Mouse (Mus musculus) layer of hippocampus, postnatal 10 days (tissue): ENCODE data around the gene Lrrc8d. TPM values are rescaled to one million over a fixed set of nuclear protein-coding genes. Genes with fewer than 3 reads are reported as not detected.
A peak's percentile ranks its signal among the peaks of the same experiment; 100 is the strongest.

Experiments
- DNase-seq, 2 experiments: peaks; one replicate each; pipeline ENCODE4 v3.0.0; 2021; ENCODE audit warnings: low spot score in 2 of 2
- total RNA-seq, 2 experiments: library from RNA; stranded (reverse); gene quantifications; 2 replicates each; pipeline ENCODE4 v1.2.3; 2021

Gene Lrrc8d
- total RNA-seq, 2 experiments from 2014 or later: 57.7 to 59.4 TPM

DNA sequence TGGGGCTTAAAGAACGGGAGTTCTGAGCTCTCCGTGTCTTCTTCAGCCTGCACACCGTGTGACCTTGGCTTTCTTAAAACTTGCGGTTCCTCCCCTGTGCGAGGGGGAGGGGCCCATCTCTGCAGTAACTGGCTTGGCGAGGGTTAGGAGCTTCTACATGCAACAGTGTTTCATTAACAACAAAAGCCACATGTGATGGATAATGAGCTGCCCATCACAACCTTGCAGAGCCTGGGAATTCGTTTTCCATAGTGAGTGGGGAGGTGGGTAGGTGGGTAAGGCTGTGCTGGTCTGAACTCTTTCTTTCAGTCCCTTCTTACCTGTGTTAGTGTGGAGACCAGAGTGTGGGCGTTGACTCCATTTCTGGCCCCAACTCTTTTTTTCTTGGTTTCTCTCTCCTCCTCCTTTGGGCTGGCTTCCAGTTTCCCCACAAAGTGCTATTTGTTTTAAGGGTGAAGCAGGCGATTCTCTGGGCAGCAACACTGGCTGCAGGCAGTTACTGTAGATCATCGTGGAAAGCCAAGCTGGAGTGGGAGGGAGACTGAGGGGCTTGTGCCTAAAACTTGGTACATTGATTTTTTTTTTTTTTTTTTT lies 15.9 kb downstream of the Lrrc8d start:
- peak; percentile 58 to 66 for DNase-seq

DNA sequence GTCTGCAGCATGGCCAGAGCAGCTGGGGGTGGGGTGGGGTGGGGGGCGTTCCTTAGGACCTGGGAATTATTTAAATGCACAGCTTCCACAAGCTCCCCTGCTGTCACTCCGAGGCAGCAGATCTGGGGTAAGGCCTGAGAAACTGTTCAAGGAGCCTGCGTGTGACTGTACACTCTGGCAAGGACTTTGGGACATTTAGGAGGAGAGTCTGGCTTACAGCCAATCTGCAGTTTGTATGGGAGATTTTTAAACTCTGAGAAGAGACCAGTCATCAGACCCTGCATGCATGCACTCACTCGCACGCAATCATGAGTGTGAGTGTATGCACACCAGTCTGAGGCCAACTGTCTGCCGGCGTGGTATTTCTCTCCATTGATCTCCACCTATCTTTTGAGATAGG lies 17.5 kb downstream of the Lrrc8d start:
- DNase-seq: no peak

DNA sequence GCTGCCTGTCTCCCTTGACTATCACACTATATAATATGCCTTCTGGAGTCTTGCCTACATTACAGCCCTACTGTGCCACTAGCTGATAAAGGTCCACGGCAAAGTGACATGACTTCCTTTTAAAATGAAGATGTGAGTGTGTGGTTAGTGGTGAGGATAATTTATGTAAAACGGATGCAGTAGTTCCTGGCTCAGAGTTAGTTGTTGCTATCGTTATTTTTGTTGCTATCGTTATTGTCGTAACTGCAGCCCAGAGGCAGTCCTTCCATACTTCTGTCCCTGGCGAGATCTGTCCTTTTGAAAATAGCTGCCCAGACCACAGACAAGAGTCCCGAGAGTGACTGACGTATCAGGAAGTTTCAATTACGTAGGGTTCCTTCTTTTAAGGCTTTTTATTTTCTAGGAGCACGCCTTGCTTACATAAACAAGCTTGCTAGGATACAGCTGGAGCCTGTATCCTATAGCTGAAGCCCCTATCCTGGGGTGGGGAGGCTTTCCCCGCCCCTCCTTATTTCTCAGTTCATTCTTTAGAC lies 18.4 kb downstream of the Lrrc8d start:
- DNase-seq: no peak

DNA sequence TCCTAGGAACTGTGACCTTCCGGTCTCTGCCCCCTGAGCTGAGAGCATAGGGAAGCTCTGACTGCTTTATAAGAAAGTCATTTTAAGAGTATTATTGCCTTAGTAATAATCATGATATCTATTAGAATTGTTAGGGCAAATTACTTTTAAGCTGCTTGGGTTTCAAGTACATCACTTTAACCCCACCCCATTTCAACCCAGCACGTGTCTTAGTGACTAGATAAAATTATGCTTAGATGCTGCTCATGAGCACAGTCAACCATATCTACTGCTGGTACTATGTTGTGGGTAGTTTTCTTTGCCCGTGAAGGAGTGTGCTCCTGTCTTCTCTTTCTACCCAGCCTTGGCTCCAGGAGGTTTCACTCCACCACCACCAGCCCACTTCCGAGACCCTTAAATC lies 21.5 kb downstream of the Lrrc8d start:
- DNase-seq: no peak

DNA sequence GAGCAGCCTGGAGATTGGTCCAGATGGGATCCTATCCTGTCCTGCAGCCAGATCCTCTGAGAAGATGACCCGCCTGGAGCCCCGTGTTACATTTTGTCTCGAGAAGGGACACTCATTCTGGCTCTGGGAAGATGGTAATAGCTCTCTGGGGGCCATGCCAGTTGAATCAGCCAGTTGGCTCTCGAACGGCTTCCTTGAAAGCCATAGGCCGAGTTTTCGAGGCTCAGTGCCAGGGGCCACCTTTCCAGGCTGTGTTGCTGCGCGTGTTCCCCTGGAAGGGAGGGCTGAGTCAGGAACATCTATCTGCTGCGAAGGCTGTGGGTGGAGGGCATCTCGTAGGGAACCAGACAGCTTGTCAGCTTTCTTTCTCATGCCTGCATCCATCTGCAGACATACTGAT lies 23.0 kb downstream of the Lrrc8d start:
- no peak for DNase-seq

DNA sequence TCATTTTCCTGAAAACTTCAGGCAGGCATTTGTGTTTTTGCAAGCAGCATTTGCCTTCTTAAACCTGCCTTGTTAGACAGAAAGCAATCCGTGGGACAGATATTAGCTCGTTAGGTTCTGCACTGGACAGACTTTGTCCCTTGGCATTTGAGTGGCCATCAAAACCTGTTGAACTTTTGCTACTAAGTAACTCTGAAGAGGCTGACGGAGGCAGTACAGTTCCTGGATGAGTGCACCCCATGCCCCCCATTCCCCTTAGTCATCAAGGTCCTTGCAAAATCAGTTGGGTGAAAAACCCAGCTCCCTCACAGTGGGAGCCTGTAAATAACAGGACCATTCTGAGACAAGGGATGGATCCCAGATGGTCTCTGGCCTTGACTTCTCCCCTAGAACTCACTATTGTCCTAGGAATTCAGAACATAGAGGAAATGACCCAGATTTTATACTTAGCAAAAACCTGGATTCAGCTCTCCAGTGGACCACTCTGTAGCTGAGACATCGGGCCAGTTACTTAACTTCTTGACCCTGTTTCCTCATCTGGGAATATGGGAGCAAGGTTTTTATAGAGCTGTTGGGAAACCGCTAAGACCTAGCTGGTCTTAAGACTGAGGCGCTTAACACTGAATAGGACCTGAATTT lies 30.5 kb downstream of the Lrrc8d start:
- DNase-seq: no peak

DNA sequence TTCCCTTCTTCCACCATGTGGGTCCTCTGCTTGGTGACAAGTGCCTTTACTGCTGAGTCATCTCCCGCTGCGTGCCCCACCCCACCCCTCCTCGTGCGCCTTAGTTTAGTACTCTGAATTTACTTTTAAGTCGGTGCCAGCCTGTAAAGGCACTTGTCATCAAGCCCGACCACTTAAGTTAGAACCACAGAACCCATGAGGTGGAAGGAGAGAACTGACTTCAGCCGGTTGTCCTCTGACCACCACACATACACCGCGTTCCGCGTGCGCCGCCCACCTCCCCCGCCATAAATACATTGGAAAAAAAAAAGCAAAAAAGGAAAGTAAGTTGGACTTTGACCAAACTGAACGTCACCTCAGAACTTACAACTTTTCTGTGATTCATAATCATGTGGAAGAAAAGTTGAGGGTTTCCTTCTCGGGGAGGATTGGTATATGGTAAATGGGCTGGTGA lies 31.4 kb downstream of the Lrrc8d start:
- DNase-seq: no peak

DNA sequence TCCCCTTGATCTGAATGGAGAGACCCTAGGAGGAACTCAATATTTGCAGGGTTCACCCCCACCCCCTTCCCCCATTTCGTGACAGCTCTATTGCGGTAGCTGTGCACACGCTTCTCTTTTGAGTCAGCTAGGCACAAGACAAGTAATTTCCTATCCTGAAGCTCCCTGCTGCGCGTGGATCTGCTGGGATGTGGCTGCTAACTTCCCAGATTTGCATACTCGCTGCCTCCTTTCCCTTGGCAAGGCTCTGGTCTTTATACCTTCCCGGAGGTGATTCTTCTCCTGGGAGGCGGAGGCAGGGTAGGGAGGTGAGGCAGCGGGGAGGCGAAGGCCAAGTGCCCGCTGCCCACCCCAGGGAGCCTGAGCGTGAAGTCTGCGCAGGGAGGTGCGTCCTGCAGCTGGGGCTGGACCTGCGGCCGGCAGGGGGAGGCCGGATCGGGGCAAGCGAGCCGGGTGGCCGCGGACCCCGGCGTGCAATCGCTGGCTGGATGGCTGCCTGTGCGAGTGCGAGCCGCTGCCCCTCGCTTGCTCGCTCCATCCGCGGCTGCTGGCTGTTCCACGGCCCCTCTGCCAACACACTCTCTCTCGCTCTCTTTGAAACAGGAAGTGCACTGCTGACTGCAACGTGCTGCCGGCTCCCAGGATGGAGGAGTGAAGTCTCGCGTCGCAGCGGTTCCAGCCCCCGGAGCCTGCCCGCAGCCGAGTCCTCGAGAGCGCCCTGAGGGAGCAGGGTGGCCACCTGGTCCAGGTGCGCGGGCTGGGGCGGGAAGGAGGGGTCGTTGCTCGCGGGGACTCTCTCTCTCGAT lies 32.1 kb downstream of the Lrrc8d start:
- peak; percentile 51 to 58 for DNase-seq

DNA sequence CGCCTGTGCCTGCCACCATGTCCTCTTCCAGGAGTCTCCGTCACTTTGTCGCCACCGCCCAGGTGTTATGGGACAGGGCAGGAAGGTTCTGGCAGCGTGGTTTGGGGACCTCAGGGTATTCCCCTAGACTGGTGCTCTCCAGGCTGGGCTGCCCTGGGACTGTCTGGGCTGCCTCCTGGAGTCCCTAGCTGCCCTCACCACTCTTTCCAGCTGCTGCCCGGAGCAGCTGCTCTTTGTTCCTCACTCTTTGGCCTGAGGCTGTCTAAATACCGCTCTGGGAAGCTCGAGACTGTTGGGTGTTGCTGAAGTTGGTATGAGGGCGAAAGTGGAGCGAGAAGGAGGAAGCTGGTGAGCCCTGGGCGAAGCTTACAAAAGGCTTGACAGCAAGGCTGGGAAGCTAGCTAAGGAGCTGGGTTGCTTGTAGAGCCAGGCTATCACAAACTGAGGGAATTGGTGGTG lies 32.7 kb downstream of the Lrrc8d start:
- DNase-seq: no peak

DNA sequence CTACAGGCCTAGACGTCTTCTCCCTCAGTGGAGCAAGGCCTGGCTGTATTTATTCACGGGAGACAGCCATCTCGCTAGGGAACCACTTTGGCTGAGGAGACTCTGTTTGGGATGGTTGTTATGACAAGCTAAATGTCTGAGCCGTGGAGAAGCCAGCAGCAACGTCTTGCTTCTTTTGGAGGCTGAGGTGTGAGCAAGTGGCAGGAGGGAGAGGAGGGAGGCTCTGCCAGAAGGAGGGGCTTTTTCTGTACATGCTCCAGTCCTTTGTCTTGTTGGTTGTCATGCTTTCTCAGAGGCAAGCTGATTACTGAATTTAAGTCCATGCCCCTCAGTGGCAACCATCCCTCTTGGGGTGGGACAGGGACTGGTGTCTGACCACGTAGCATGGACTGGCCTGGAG lies 33.5 kb downstream of the Lrrc8d start:
- DNase-seq: no peak

DNA sequence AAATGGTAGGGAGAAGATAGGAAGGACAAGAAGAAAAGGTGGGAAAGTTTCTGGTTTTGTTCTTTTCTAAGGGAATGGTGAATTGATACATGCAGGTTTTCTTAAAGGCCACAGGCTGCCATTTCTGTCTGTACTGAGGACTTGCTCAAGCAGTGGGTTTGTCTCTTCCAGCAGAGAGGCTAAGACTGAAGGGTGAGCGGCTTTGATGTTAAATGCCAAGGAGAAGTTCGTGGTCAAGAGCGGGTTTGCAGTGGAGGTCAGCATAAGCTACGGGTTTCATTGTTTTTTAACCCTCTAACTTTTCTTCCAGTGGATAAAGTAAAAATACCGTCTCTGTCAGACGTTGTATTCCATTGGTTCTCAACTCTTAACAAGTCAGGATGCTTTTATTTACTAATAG lies 36.6 kb downstream of the Lrrc8d start:
- DNase-seq: no peak

DNA sequence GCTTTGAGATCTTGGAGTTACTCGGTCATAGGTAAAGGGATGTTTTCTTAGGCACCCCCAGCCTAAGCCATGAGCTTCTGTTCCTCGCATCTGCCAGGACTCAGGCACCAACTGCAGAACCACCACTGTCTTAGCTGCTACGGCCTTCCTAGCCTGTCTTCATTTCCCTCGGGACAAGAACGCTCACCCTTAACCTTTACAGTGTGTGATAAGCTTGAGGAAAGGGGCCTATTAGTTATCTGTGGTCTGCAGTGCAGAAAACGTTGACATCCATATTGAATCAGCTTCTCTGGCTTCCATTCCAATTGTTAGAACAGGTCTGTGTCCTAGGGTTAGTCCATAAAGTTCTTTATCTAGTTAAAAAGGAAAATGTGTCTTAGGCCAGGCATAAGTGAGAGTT lies 37.4 kb downstream of the Lrrc8d start:
- no peak for DNase-seq

DNA sequence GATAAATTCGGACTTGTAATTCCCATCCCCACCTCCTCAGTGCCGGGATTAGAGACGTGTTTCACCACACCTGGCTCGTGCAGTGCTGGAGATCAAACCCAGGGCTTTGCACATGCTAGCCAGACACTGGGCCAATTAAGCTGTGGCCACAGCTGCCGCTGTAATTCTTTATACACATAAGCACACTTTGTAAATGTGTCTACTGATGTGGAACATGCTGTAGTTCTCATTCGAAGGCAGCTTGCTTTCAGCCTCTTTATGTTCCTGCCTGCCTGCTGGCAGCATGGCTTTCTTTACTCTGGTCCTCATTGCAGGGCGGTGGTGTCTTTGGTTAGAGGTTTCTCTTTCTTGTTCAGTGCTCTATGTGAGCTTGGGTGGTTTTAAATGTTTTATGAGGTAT lies 40.7 kb downstream of the Lrrc8d start:
- DNase-seq: no peak

DNA sequence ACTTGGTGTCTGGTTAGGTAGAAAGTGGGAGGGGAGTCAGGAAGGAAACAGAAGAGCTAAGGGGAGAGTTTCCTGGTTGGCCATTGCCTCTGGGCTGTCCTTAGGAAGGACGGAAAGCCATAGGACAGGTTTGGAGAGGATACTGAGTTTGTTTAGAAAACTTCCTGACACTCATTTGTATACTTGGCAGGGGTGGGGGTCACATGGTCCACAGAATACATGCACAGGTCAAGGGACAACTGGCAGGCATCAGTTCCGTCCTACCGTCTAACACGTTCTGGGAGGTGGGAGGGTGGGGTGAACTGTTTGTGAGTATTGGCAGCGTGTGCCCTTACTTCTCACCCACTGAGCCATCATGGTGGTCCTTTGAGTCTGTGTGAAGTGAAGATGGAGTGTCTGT lies 42.9 kb downstream of the Lrrc8d start:
- DNase-seq: no peak

DNA sequence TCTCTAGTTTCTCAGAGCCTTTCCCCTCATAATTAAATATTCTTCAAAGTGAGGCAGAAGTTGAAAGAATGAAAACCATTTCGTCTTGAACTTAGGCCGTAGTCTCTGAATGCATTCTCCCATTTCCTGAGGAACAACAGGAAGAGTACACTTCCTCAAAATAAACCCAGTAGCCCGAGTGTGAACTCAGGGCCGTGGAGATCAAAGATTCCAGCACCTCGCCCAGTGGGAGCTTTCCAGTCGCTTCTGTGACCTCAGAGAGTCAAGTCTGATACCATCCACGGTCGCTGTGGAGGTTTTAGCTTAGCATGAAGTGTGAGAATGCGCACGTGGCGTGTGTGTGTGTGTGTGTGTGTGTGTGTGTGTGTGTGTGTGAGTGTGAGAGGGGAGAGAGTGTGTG lies 45.6 kb downstream of the Lrrc8d start:
- no peak for DNase-seq

DNA sequence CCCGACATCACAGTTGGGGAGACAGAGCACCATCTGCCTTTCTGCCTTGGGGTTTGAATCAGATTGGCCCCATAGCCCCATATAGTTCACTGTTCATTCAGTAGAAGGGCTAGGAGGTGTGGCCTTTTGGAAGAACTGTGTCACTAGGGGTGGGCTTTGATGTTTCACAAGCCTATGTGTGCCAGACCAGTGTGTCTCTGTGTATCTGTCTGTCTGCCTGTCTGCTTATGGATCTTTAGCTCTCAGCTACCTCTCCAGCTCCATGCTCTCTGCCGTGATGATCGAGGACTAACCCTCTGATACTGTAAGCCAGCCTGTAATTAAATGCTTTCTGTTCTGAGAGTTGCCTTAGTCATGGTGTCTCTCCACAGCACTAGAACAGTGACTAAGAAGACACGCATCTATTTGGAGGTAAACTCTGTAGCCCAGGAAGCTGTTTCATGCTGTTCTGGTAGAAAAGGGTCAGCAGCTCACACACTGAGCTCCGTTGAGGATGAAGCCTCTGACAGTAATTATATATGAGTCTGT lies 46.2 kb downstream of the Lrrc8d start:
- DNase-seq: no peak

DNA sequence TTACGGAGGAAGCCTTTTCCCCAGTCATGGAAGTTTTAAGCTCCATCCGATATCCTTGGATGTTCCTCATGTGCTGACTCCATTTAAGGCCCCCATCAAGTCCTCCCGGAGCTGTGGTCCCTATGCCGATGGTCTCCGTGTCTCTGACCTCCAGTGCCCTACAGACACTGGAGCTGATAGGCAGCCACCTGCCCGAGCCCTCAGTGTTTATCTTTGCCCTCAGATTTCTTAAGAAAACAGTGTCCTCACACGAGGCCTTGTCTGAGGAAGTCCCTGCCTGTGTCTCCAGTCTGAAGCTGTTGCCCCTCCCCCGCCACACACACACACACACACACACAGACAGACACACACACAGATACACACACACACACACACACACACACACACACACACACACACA lies 55.0 kb downstream of the Lrrc8d start:
- DNase-seq: no peak

DNA sequence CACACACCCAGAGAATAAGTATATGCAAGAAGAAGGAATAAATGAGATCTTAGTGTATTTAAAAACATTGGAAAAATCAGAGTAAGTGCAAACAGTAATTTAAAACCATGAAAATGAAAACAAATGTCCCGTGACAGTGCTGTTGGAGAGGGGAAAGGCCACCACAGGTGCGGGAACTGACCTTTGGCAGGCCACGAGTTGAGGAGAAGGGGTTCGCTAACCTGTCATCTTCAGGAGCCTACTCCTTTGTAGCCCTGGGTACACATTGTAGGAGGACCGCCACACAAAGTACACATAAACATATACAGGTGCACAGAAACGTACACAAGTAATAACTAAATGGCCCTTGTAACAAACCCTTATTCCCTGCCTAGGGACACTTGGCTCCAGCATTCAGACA lies 55.7 kb downstream of the Lrrc8d start:
- no peak for DNase-seq

DNA sequence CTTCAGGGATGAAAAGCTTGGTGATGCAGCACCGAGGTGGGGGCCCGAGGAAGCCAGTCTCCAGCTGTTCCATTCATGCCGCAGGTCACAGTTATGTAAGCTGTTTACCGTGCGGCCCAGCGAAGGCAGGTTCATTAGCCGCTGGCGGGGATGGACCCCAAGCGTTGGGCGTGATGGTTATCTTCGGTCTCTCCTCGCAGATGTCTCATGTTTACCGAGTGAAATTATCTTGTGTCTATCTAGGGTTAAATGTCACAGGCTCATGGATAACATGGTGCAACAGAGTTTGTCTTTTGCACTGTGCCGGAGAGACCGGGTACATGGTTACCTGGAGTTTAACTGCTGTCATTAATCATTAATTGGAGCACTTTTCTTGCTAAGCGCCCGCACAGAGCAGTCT lies 58.2 kb downstream of the Lrrc8d start:
- no peak for DNase-seq

DNA sequence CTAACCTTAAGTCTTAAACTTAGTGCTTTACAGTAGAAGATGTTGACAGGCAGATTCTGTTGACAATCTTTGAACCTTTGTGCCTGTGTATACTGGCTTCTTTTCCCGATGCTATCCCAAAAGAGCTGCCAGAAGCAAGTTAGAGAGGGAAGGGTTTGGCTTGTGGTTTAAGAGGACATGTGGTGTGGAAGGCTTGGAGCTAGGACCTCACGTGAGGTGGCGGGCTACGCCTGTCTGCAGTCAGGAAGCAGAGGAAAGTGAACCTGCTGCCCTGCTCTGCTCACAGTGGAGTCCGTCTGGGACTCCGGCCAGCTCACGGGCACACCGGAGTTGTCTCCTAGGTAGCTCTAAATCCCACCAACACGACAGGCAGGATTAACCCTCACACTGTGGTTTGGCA lies 59.1 kb downstream of the Lrrc8d start:
- DNase-seq: no peak

DNA sequence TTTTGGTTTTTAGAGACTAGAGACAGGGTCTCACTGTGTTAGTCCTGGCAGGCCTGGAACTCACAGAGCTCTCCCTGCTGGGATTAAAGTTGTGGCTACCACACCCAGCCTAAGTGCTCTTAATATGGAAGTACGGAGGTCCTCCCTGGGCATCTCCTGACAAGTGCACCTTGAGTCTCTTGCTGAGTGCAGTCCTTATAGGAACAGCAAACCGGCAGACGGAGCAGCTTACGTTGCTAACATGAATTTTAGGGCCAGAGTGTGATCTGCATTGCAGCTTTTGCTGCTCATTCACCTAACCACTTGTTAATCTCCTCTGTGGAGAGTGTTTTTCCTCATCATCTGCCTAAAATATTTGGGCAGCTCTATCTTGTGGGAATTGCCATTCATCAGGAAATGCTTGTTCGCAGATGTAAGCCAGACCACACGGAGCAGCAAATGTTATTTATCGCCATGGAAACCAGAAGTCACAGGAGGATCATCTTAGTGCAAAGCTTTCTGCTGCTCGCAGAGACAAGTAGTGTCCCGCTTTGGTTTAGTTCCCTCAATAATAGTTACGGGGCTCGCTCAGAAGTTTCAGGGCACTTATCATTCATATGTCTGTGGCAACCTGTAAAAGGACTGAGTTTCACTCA lies 62.2 kb downstream of the Lrrc8d start:
- DNase-seq: no peak
